Comparison of ENCODE assay signal across 9 mouse cellular contexts in the genomic region with DNA sequence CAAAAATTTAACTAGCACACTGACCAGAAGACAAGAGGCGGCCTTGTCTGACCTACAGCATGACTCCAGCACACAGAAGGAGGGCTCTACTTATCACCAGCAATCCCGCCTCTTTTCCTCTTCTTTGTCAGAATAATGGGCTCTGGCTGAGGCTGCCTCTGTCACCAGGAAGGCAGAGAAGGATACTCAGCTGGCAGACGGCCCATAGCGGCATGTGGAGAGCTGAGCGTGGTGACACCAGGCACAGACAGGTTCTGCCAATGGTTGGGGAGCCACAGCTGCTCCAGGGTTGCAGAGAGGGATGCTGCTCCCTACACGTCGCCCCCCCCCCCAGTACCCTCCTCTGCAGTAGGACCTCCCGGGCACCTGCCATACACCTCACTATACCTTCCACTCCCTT.
A peak's percentile ranks its signal among the peaks of the same experiment; 100 is the strongest.
DNase-seq lines count a peak whose midpoint lies in the region; ATAC-seq and TF ChIP-seq lines count a peak whose summit lies in the region.
"Had no signal": no experiment of that assay in that cellular context is flagged by ENCODE, and none has a peak within 500 bp of the region (broad histone marks: within the 10 kb centered on the region; RNA-seq: fewer than 3 reads in every experiment).

No protein-coding gene starts in this region.

- no peak for ATAC-seq in granulocyte monocyte progenitor cell, adult 5-6 weeks (replicated peaks; ENCODE audit: poor library complexity, severe bottlenecking)

- H3K4me1 ChIP-seq in lung, adult 2 months (ENCODE audit: control insufficient read depth, insufficient read depth, low read length) = peaks cover 10% of the 10 kb centered on the region

- TF ChIP-seq POLR2A in lung, adult 2 months (IDR thresholded peaks at IDR 0.05; ENCODE audit: borderline replicate concordance, extremely low read depth, low read depth, low read length) = no peak

- no peak for TF ChIP-seq CTCF in lung, adult 2 months (IDR thresholded peaks at IDR 0.05; ENCODE audit: insufficient read depth, low read length)

- 69% methylated on average over 8 of the region's 8 CpGs for WGBS in lung, adult 2 months

- no peak overlapping the region for H3K4me3 ChIP-seq in lung, adult 2 months (replicated peaks; ENCODE audit: extremely low read depth, low read depth, low read length)
- H3K4me3 ChIP-seq: erythroblast, embryonic 14.5 days had no signal

- DNase-seq in lung, adult 18-20 months = peak; percentile 36 to 52
- DNase-seq in lung, adult 2 months = no peak
- DNase-seq in cerebellum, adult 8-10 months = peak; percentile 72
- DNase-seq in gastrocnemius, postnatal 25 days = peak; percentile 33
- DNase-seq in layer of hippocampus, postnatal 10 days (ENCODE audit: low spot score in 2 of 2) = peak; percentile 57 to 64
- DNase-seq in c-Kit-positive CD71-positive TER-119-positive erythroid progenitor cells, embryonic 14.5 days (ENCODE audit: low spot score) = no peak
- DNase-seq in ovary, postnatal 10 days (ENCODE audit: low spot score) = no peak

Comparison
In these comparisons a context has a peak if more than half of its experiments do, and no peak if none do; other contexts are left out.
1. DNase-seq: peak in lung, adult 18-20 months (2 of 2), cerebellum, adult 8-10 months (single experiment), gastrocnemius, postnatal 25 days (single experiment) and layer of hippocampus, postnatal 10 days (2 of 2); none in lung, adult 2 months (single experiment), c-Kit-positive CD71-positive TER-119-positive erythroid progenitor cells, embryonic 14.5 days (single experiment) and ovary, postnatal 10 days (single experiment).